Mouse (Mus musculus) layer of hippocampus, postnatal 10 days (tissue): ENCODE measurements around the gene Ring1. TPM values are rescaled to one million over a fixed set of nuclear protein-coding genes. Genes with fewer than 3 reads are reported as not detected.
"Not testable (repeated sequence)": the region's sequence is repeated elsewhere in the genome, so short reads cannot be mapped to it uniquely, and the experiment has no call there.

Experiments
- DNase-seq, 2 experiments: peaks; one replicate each; pipeline ENCODE4 v3.0.0; 2021; ENCODE audit warnings: low spot score in 2 of 2
- microRNA-seq, 2 experiments: library from miRNA; unstranded; fragments of <30 nt; microRNA quantifications; one replicate each; pipeline ENCODE4 v1.2.0; 2021
- total RNA-seq, 2 experiments: library from RNA; stranded (reverse); gene quantifications; 2 replicates each; pipeline ENCODE4 v1.2.3; 2021

Ring1 gene
- total RNA-seq, 2 experiments from 2014 or later, result 27.8 to 34.2 TPM

DNA sequence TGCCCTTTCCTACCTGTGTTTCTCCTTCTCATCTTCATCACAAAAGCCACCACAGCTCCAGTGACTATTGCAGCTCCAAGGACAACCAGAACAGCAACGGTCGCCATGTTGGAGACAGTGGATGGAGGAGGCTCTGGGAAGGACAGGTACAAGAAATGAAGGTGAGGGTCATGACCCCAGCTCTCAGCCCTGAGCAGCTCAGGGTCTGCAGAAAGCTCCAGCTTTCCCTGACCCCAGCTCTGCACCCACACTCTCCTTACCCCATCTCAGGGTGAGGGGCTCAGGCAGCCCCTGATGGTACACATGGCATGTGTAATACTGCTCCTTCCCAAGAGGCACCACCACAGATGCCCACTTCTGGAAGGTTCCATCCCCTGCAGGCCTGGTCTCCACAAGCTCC lies 27.5 kb downstream of the Ring1 start:
- DNase-seq, result not testable (repeated sequence)

DNA sequence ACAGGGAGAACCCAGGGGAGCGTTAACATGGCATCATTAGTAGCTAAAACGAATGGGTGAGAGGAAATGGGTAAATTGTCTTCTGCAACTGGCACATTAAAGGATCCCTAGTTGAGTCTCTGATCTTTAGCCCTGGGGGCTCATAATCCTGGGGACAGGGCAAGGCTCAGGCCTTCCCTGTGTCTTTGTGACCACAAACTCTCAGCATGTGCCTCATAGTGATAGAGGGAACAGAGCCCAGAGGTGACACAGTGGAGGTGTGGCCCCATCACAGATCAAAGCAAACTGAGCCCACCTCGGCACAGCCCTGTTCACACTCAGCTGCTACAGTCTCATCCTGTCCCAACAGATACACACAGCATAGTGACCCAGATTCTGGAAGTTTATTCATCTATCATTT lies 28.8 kb downstream of the Ring1 start:
- DNase-seq, result no peak

DNA sequence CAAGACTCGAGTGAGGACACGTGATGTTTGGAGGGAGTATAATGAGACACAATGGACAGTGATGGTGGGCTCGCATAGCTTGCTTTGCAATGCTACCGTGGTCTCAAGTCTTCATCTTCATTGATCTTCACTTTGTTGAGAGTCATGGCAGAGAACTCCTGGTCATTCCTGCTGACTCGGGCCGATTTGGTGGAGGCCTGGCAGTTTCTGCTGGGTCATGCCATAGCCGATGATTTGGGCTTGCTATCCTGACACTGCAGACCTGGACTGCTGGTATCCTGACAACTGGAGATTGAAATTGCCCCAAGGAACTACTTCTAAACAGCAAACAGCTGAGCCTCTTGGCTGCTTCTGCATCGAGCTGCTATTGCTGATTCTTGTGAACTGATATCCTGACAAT lies 29.5 kb downstream of the Ring1 start:
- no peak for DNase-seq

DNA sequence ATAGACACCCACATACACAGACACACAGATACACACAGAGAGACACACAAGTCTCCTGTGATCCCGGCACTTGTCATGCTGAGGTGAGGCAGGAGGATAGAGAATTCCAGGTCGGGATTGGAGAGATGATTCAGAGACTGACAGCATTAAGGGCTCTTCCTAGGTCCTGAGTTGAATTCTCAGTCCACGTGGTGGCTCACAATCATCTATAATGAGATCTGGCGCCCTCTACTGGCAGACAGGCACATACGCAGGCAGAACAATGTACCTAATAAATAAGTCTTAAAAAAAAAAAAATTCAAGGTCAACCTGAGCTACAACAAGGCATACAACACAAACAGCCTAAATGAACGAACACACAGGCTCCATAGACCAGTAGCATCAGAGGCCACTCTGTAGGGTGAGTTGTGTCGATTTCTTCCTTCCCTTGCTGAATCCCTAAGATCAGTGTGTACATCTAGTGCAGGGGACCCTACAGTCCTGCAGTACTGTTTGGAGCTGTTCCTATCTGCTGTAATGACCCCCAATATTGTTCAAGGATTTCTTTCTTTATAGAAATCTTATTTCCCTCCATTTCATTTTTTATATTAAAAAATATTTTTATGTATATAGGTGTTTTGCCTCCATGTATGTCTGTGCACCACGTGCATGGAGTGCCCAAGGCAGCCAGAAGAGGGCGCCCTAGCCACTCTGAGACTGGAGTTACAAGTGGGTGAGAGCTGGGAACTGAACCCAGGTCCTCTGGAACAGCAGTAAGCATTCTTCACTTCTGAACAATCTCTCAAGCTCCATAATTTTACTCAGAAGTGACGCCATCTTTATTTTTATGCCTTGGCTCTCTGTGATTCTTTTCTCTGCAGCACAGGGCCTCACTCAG lies 32.5 kb downstream of the Ring1 start:
- peak; percentile 65 to 68 for DNase-seq

DNA sequence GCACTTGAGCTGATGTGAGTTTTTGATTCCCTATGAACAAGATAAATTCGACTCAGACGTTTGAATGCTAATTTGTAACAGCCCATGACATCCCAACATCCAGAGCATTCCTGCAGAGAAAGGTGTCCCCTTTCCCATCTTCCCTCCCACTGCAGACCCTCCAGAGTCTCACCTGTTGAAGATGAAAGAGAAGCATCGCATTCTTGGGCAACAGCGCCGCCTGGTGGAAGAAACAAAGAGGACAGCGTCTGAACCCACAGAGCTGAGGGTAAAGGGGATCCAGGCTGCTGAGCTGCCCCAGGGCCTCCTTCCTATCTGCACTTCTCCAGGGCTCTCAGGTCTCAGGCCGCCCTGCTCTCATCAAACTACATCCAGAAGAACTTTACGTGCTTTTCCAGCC lies 42.3 kb downstream of the Ring1 start:
- DNase-seq, result peak; percentile 66 to 69

DNA sequence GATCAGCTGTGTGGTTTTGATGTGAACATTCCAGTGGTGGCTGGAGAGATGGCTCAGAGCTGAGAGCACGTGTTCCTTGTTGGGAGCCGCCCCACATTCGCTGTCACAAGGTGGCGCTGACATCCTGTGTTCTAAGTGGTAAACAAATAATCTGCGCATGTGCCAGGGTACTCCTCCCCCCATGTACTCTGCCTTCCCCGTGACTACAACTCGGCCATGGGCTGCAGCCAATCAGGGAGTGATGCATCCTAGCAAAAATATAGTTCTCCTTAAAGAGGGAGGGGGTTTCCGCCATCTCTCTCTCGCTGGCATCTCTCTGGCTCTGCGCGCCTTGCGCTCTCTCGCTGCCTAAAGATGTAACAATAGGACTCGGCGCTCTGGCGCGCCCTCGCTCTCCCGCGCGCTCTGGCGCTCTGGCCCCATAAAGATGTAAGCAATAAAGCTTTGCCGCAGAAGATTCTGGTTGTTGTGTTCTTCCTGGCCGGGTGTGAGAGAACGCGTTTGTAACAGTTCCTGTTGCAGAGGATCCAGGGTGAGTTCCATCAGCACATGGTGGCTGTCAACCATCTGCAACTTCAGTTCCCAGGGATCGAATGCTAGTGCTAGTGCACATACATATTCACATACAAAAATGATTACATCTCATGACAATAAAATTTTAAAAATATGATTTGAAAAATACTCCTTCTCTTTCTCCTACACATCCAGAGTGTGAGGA lies 43.1 kb downstream of the Ring1 start:
- peak; percentile 83 to 87 for DNase-seq

DNA sequence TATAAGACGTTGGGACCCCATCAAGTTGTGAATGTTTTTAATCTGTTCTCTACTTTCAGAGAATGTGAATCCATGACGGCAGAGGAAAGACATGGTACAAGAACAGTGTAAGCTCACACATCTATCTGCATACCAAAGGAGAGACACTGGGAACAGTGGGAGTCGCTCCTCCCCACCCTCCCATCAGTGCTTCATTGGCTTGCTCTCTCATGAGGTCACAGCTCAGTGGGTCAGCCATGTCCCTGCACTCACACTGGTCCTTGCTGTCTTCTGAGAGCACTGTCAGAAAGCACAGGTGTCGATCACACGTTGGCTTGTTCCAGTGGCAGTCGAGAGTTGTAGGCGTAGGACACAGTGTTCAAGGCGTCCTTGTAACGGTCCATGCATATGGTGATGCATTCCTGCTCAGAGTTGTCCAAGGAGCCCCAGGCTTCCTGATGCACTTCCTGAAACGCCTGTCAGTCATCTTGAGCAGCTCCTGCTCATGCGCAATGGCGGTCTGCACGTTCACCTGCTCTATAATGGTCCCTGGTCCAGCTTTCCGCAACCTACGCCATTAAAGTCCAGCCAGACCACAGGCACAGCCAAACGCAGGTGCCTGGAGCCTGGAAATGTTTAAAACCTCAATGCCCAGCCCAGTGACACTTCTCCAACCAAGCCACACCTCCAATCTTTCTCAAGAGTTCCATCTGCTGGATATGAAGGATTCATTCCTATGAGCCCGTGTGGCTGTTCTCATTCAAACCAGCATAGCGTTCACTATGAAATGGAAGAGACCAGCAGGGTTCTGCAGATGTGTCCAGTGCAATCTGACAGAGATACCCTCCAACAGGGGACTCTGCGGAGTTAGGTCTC lies 44.1 kb downstream of the Ring1 start:
- no peak for DNase-seq

DNA sequence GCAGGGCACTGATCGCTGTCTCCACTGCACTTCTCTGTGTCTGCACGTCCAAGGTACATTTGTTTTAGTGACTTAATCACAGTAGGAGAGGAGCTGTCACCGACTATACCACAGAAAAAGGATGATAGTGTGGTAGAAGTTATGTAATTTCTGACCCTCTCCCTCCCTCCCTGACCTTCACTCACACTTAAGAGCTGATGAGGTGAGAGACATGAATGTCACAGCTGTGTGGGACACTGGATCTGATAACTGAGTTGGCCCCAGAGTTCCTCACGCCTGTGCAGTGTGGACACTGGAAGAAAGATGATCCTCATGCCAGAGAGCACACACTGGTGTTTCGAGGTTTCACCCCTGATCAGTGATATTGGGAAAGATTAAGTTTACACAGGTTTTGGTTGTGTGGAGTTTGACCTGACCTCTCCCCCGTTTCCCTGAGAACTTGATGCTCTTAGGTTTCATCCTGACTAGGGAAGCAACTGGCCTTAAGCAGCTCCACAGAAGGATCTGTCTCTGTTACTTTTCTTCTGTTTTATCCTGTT lies 44.9 kb downstream of the Ring1 start:
- DNase-seq, result no peak

DNA sequence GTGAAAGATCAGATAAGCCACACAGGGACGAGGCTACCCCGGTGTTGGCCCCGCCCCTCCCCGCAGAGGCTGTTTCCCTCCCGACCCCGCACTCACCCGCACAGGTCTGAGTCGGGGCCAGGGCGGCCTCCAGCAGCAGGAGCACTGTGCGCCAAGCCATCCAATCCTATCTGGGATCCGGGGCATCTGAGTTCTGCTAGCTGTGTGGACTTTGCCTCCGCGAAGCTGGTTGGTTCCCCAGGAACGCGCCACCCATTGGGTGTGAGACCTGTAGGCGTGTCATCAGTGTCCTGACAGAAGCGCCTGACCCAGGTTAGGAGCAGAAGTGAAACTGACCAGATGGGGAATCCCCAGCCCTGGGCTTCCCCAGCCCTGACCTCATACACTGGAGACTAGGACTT lies 45.8 kb downstream of the Ring1 start:
- no peak for DNase-seq

DNA sequence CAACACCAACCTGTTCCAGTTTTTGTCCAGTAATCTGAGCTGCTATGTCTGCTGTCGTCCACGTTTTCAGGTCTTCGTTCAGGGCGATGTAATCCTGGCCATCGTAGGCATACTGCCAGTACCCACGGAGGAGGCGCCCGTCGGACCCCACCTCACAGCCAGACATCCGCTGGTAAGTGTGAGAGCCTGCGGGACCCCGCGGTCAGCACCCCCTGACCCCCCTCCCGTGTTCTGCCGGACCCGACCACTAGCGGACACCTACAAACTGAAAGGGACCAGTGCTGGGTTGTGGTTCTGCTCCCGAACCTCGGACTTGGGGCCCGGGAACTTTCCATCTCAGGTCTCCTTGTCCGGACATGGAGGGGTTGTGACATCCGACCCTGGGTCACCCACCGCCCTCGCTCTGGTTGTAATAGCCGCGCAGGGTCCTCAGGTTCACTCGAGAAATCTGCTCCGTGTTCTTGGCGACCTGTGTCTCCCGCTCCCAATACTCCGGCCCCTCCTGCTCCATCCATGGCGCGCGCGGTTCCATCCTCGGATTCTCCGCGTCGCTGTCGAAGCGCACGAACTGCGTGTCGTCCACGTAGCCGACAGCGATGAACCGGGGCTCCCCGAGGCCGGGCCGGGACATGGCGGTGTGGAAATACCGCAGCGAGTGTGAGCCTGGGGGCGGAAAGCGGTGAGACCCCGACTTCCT lies 46.5 kb downstream of the Ring1 start:
- DNase-seq, result no peak

DNA sequence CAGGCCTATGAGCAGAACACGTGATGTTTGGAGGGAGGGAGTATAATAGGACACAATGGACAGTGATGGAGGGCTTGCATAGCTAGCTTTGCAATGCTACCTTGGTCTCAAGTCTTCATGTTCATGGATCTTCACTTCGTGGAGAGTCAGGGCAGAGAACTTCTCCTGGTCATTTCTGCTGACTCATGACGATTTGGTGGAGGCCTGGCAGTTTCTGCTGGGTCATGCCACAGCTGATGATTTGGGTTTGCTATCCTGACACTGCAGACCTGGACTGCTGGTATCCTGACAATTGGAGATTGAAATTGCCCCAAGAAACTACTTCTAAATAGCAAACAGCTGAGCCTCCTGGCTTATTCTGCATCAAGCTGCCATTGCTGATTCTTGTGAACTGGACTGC lies 50.9 kb downstream of the Ring1 start:
- DNase-seq, result no peak

DNA sequence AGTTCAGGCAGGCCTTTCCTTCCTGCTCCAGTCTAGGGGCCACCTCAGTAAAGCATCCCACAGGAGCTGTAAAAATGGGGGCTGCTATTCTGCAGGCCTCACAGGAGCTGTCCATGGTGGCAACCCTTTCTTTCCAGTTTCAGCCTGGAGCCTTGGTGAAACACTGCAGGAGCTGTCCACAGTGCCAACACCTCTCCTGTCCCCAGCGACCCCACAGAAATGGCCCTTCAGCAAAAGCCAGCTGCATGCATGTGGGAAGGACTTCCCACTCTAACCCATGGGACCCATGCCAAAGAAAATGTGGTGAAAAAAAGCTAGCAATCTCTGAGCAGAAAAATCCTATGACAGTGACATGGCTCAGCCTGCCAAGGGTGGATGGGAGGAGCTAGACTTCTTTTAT lies 51.8 kb downstream of the Ring1 start:
- DNase-seq, result no peak

Small RNAs within 50 kb of the gene (microRNA-seq; reads per million reads assigned to microRNA genes)
- 0 to 0.20 reads per million in 2 experiments for gene Mir219a-1
- 0 reads per million in 2 experiments for gene Mir219c

Other genes starting within 250 kb of the Ring1 start
- gene Angptl4, start 242.8 kb downstream of the Ring1 start, total RNA-seq, result 1 to 10 TPM; 6.9 to 9.5 TPM
- gene Kank3, start 214.2 kb downstream of the Ring1 start, total RNA-seq, result 10 to 100 TPM; 38.0 to 51.2 TPM
- 100 to 1,000 TPM; 919 to 984 TPM for gene Rps28, start 200.1 kb downstream of the Ring1 start, total RNA-seq
- gene Ndufa7, start 200.1 kb downstream of the Ring1 start, total RNA-seq, result 100 to 1,000 TPM; 244 to 245 TPM
- 10 to 100 TPM; 25.1 to 27.1 TPM for gene Cd320, start 181.6 kb downstream of the Ring1 start, total RNA-seq
- gene Gm7029, start 150.8 kb downstream of the Ring1 start, total RNA-seq, result not detected
- gene Kifc1, start 134.0 kb downstream of the Ring1 start, total RNA-seq, result 1 to 10 TPM; 5.6 to 6.8 TPM
- 1 to 10 TPM in 1 of 2 experiments, under 1 TPM in 1; 0.87 to 1.1 TPM for gene Platr17, start 119.5 kb downstream of the Ring1 start, total RNA-seq
- 10 to 100 TPM; 23.9 to 29.6 TPM for gene Daxx, start 115.3 kb downstream of the Ring1 start, total RNA-seq
- gene Tapbp, start 108.8 kb downstream of the Ring1 start, total RNA-seq, result 10 to 100 TPM; 36.3 to 40.7 TPM
- 10 to 100 TPM; 29.4 to 30.5 TPM for gene Zbtb22, start 108.8 kb downstream of the Ring1 start, total RNA-seq
- 10 to 100 TPM; 60.2 to 80.6 TPM for gene Rgl2, start 95.1 kb downstream of the Ring1 start, total RNA-seq
- gene Pfdn6, start 84.3 kb downstream of the Ring1 start, total RNA-seq, result 100 to 1,000 TPM in 1 of 2 experiments, 10 to 100 TPM in 1; 83.1 to 106 TPM
- 10 to 100 TPM; 21.8 to 24.8 TPM for gene Wdr46, start 84.0 kb downstream of the Ring1 start, total RNA-seq
- 1 to 10 TPM; 6.2 to 6.7 TPM for gene B3galt4, start 73.2 kb downstream of the Ring1 start, total RNA-seq
- 10 to 100 TPM; 80.4 to 81.7 TPM for gene Vps52, start 68.9 kb downstream of the Ring1 start, total RNA-seq
- gene Rps18, start 68.7 kb downstream of the Ring1 start, total RNA-seq, result 100 to 1,000 TPM; 453 to 457 TPM
- gene H2-K1, start 24.3 kb downstream of the Ring1 start, total RNA-seq, result 10 to 100 TPM; 11.1 to 14.3 TPM
- gene H2-Ke6, start 3.4 kb upstream of the Ring1 start, total RNA-seq, result 10 to 100 TPM; 48.6 to 51.6 TPM
- 100 to 1,000 TPM in 1 of 2 experiments, 10 to 100 TPM in 1; 82.8 to 108 TPM for gene Slc39a7, start 7.0 kb upstream of the Ring1 start, total RNA-seq
- gene Rxrb, start 7.1 kb upstream of the Ring1 start, total RNA-seq, result 10 to 100 TPM; 70.1 to 70.2 TPM
- gene Col11a2, start 14.8 kb upstream of the Ring1 start, total RNA-seq, result 10 to 100 TPM; 14.5 to 22.0 TPM
- under 1 TPM in 1 of 2 experiments, not detected in 1; 0.34 TPM for gene H2-Oa, start 67.7 kb upstream of the Ring1 start, total RNA-seq
- gene H2-DMa, start 94.9 kb upstream of the Ring1 start, total RNA-seq, result 10 to 100 TPM; 34.4 to 38.6 TPM
- 100 to 1,000 TPM; 252 to 263 TPM for gene Brd2, start 98.0 kb upstream of the Ring1 start, total RNA-seq
- not detected for gene H2-DMb2, start 118.6 kb upstream of the Ring1 start, total RNA-seq
- gene H2-DMb1, start 128.4 kb upstream of the Ring1 start, total RNA-seq, result under 1 TPM; 0.69 to 0.91 TPM
- gene Tap1, start 162.9 kb upstream of the Ring1 start, total RNA-seq, result 1 to 10 TPM; 5.1 to 5.2 TPM
- 1 to 10 TPM; 1.4 to 1.9 TPM for gene Psmb9, start 163.1 kb upstream of the Ring1 start, total RNA-seq
- gene Psmb8, start 173.0 kb upstream of the Ring1 start, total RNA-seq, result 1 to 10 TPM; 2.3 to 4.4 TPM
- gene Tap2, start 178.8 kb upstream of the Ring1 start, total RNA-seq, result 1 to 10 TPM; 4.8 to 6.3 TPM
- gene H2-Ob, start 214.2 kb upstream of the Ring1 start, total RNA-seq, result under 1 TPM; 0.18 to 0.33 TPM
- gene H2-Ab1, start 233.0 kb upstream of the Ring1 start, total RNA-seq, result 1 to 10 TPM; 1.6 to 1.8 TPM